Mouse (Mus musculus) G1E (cell line): ENCODE measurements at regions not wholly inside any gene's neighbourhood (a gene's known extent, or its start where the extent isn't known, plus 50 kb on each side); places are given as distances from the start of the nearest gene placed in this dataset.

Experiments used
- CTCF ChIP-seq: IDR thresholded peaks from 2 replicates; pipeline ENCODE4 v1.5.1; 2012; ENCODE audit warnings: low read depth, low read length, inconsistent platforms, mixed read lengths
- TAL1 ChIP-seq: conservative IDR thresholded peaks from 2 replicates; pipeline ENCODE4 v1.6.1; 2012; ENCODE audit warnings: low read depth, low read length, inconsistent platforms, mixed read lengths

DNA sequence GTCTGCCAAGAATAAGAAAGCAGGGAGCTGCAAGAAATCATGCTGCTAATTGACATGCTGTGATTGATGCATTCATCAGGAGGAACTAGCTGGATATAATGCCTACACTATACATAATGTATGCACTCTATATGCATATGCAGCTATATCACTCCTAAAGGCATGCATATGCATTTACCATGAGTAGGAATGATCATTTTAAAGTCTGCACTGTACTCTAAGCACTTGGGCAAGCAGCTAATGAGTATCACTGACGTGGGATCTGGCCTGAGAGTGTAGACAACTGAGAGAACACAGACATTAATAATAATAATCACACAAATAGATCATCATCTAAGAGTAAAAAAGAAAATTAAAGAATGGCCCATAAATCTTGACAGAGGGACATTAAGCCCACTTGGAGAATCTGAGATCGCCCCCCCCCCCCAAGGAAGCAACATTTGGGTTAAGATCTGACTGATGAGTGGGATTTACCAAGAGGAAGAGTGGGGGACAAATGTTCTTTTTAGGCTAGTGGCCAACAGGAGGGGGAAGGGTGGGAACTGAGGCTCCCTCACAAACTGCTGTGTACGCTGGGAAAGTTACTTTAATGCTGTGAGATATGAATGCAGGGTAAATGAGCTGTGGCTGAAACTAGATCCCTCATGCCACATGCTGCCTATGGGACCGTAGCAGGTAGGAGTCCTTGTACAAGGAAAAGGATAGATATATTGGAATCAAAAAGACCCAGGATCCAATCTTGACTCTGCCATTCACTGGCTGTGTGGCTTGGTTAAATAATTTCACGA lies 155.0 kb downstream of the Gsdmc2 start:
- TF ChIP-seq CTCF (no peak), TAL1 (no peak)
